Mouse (Mus musculus) heart, adult 2 months (tissue): Measurements from ENCODE around the gene Col6a3.

ENCODE experiments used
- CTCF ChIP-seq: fragments of 200-600 bp; IDR thresholded peaks from 2 replicates; pipeline ENCODE4 v1.8.1; 2022; ENCODE audit warnings: antibody characterized with exemption, mild to moderate bottlenecking, moderate library complexity
- EP300 ChIP-seq: fragments of 200-500 bp; IDR thresholded peaks from 2 replicates; pipeline ENCODE4 v1.6.1; 2011; ENCODE audit warnings: low read depth, low read length, control low read depth; ENCODE audit not compliant: insufficient read depth
- POLR2A ChIP-seq: fragments of 200-500 bp; IDR thresholded peaks from 2 replicates; pipeline ENCODE4 v1.6.1; 2011; ENCODE audit warnings: mild to moderate bottlenecking, low read depth, low read length, control low read depth; ENCODE audit not compliant: insufficient read depth

- no peak for TF ChIP-seq CTCF
- no peak for TF ChIP-seq EP300
- TF ChIP-seq POLR2A, result no peak
These were observed 32.9 kb upstream of the Col6a3 start for GRCm38 (mm10) chr1:90876486-90877270.
